Mouse (Mus musculus): ENCODE measurements at regions not wholly inside any gene's neighbourhood (a gene's known extent, or its start where the extent isn't known, plus 50 kb on each side); places are given as distances from the start of the nearest gene placed in this dataset.

GRCm38 (mm10) chr19:14293172-14293571, 304.7 kb downstream of the Tle4 start:
- no peaks in the 10 kb centered on the region for H3K79me3 ChIP-seq (ENCODE audit: low read depth)
- no peaks in the 10 kb centered on the region for H3K27me3 ChIP-seq (ENCODE audit: control insufficient read depth, insufficient read depth, insufficient read length)
- no peaks in the 10 kb centered on the region for H3K36me3 ChIP-seq (ENCODE audit: control insufficient read depth, insufficient read depth)
- H3ac ChIP-seq (ENCODE audit: control insufficient read depth, insufficient read length, low read depth), result no peak overlapping the region
- TF ChIP-seq MYOD1 (IDR thresholded peaks at IDR 0.05; ENCODE audit: control insufficient read depth, insufficient read length, low read depth) (no peak), CEBPB (IDR thresholded peaks at IDR 0.05; ENCODE audit: low read depth) (no peak), USF1 (IDR thresholded peaks at IDR 0.05; ENCODE audit: low read depth) (no peak), CTCF (IDR thresholded peaks at IDR 0.05; ENCODE audit: control insufficient read depth, insufficient read depth, insufficient read length) (no peak), MAX (IDR thresholded peaks at IDR 0.05) (no peak), MYOG (IDR thresholded peaks at IDR 0.05; ENCODE audit: control insufficient read depth, extremely low read depth, insufficient read length) (no peak), FOSL1 (IDR thresholded peaks at IDR 0.05; ENCODE audit: insufficient read depth, low read length, poor library complexity, severe bottlenecking) (no peak)
- H3K79me2 ChIP-seq (ENCODE audit: control insufficient read depth, insufficient read depth), result no peaks in the 10 kb centered on the region
- H3K4me3 ChIP-seq (ENCODE audit: insufficient read depth, poor library complexity, severe bottlenecking), result no peak overlapping the region

GRCm38 (mm10) chr19:14301176-14301943, 296.5 kb downstream of the Tle4 start:
- Histone ChIP-seq H3K79me2 (ENCODE audit: control insufficient read depth, insufficient read depth) (no peaks in the 10 kb centered on the region), H3K27me3 (ENCODE audit: control insufficient read depth, insufficient read depth, insufficient read length) (no peaks in the 10 kb centered on the region), H3K79me3 (ENCODE audit: low read depth) (no peaks in the 10 kb centered on the region), H3ac (ENCODE audit: control insufficient read depth, insufficient read length, low read depth) (no peak overlapping the region), H3K36me3 (ENCODE audit: control insufficient read depth, insufficient read depth) (no peaks in the 10 kb centered on the region), H3K4me3 (ENCODE audit: insufficient read depth, poor library complexity, severe bottlenecking) (no peak overlapping the region)
- no peak for TF ChIP-seq MAX (IDR thresholded peaks at IDR 0.05)
- no peak for TF ChIP-seq USF1 (IDR thresholded peaks at IDR 0.05; ENCODE audit: low read depth)
- TF ChIP-seq FOSL1 (IDR thresholded peaks at IDR 0.05; ENCODE audit: insufficient read depth, low read length, poor library complexity, severe bottlenecking), result no peak
- no peak for TF ChIP-seq CTCF (IDR thresholded peaks at IDR 0.05; ENCODE audit: control insufficient read depth, insufficient read depth, insufficient read length)
- TF ChIP-seq MYOD1 (IDR thresholded peaks at IDR 0.05; ENCODE audit: control insufficient read depth, insufficient read length, low read depth), result no peak
- TF ChIP-seq CEBPB (IDR thresholded peaks at IDR 0.05; ENCODE audit: low read depth), result no peak
- no peak for TF ChIP-seq MYOG (IDR thresholded peaks at IDR 0.05; ENCODE audit: control insufficient read depth, extremely low read depth, insufficient read length)

- Histone ChIP-seq H3ac (ENCODE audit: control insufficient read depth, insufficient read length, low read depth) (no peak overlapping the region), H3K79me3 (ENCODE audit: low read depth) (no peaks in the 10 kb centered on the region), H3K36me3 (ENCODE audit: control insufficient read depth, insufficient read depth) (no peaks in the 10 kb centered on the region), H3K79me2 (ENCODE audit: control insufficient read depth, insufficient read depth) (no peaks in the 10 kb centered on the region), H3K4me3 (ENCODE audit: insufficient read depth, poor library complexity, severe bottlenecking) (no peak overlapping the region), H3K27me3 (ENCODE audit: control insufficient read depth, insufficient read depth, insufficient read length) (no peaks in the 10 kb centered on the region)
- no peak for TF ChIP-seq MYOG (IDR thresholded peaks at IDR 0.05; ENCODE audit: control insufficient read depth, extremely low read depth, insufficient read length)
- TF ChIP-seq CEBPB (IDR thresholded peaks at IDR 0.05; ENCODE audit: low read depth), result no peak
- TF ChIP-seq MAX (IDR thresholded peaks at IDR 0.05), result no peak
- no peak for TF ChIP-seq MYOD1 (IDR thresholded peaks at IDR 0.05; ENCODE audit: control insufficient read depth, insufficient read length, low read depth)
- TF ChIP-seq CTCF (IDR thresholded peaks at IDR 0.05; ENCODE audit: control insufficient read depth, insufficient read depth, insufficient read length), result no peak
- no peak for TF ChIP-seq FOSL1 (IDR thresholded peaks at IDR 0.05; ENCODE audit: insufficient read depth, low read length, poor library complexity, severe bottlenecking)
These were observed 283.6 kb downstream of the Tle4 start for GRCm38 (mm10) chr19:14314301-14314700.

- H3K27me3 ChIP-seq (ENCODE audit: control insufficient read depth, insufficient read depth, insufficient read length), result no peaks in the 10 kb centered on the region
- no peaks in the 10 kb centered on the region for H3K79me2 ChIP-seq (ENCODE audit: control insufficient read depth, insufficient read depth)
- TF ChIP-seq MAX (IDR thresholded peaks at IDR 0.05) (no peak), CEBPB (IDR thresholded peaks at IDR 0.05; ENCODE audit: low read depth) (no peak), CTCF (IDR thresholded peaks at IDR 0.05; ENCODE audit: control insufficient read depth, insufficient read depth, insufficient read length) (no peak), MYOG (IDR thresholded peaks at IDR 0.05; ENCODE audit: control insufficient read depth, extremely low read depth, insufficient read length) (no peak), USF1 (IDR thresholded peaks at IDR 0.05; ENCODE audit: low read depth) (no peak), FOSL1 (IDR thresholded peaks at IDR 0.05; ENCODE audit: insufficient read depth, low read length, poor library complexity, severe bottlenecking) (no peak), MYOD1 (IDR thresholded peaks at IDR 0.05; ENCODE audit: control insufficient read depth, insufficient read length, low read depth) (no peak)
- H3K36me3 ChIP-seq (ENCODE audit: control insufficient read depth, insufficient read depth), result no peaks in the 10 kb centered on the region
- H3K4me3 ChIP-seq (ENCODE audit: insufficient read depth, poor library complexity, severe bottlenecking), result no peak overlapping the region
- no peaks in the 10 kb centered on the region for H3K79me3 ChIP-seq (ENCODE audit: low read depth)
- H3ac ChIP-seq (ENCODE audit: control insufficient read depth, insufficient read length, low read depth), result no peak overlapping the region
These were observed 278.1 kb downstream of the Tle4 start for GRCm38 (mm10) chr19:14319677-14320191.

- no peaks in the 10 kb centered on the region for H3K79me3 ChIP-seq (ENCODE audit: low read depth)
- no peak overlapping the region for H3K4me3 ChIP-seq (ENCODE audit: insufficient read depth, poor library complexity, severe bottlenecking)
- H3ac ChIP-seq (ENCODE audit: control insufficient read depth, insufficient read length, low read depth), result no peak overlapping the region
- no peaks in the 10 kb centered on the region for H3K36me3 ChIP-seq (ENCODE audit: control insufficient read depth, insufficient read depth)
- no peak for TF ChIP-seq CEBPB (IDR thresholded peaks at IDR 0.05; ENCODE audit: low read depth)
- TF ChIP-seq MYOG (IDR thresholded peaks at IDR 0.05; ENCODE audit: control insufficient read depth, extremely low read depth, insufficient read length), result no peak
- no peak for TF ChIP-seq CTCF (IDR thresholded peaks at IDR 0.05; ENCODE audit: control insufficient read depth, insufficient read depth, insufficient read length)
- TF ChIP-seq USF1 (IDR thresholded peaks at IDR 0.05; ENCODE audit: low read depth), result no peak
- no peak for TF ChIP-seq MYOD1 (IDR thresholded peaks at IDR 0.05; ENCODE audit: control insufficient read depth, insufficient read length, low read depth)
- no peak for TF ChIP-seq MAX (IDR thresholded peaks at IDR 0.05)
- TF ChIP-seq FOSL1 (IDR thresholded peaks at IDR 0.05; ENCODE audit: insufficient read depth, low read length, poor library complexity, severe bottlenecking), result no peak
- no peaks in the 10 kb centered on the region for H3K79me2 ChIP-seq (ENCODE audit: control insufficient read depth, insufficient read depth)
- H3K27me3 ChIP-seq (ENCODE audit: control insufficient read depth, insufficient read depth, insufficient read length), result no peaks in the 10 kb centered on the region
These were observed 272.3 kb downstream of the Tle4 start for GRCm38 (mm10) chr19:14325353-14326052.
